8 mouse cellular contexts compared by ENCODE assay signal in the genomic region with DNA sequence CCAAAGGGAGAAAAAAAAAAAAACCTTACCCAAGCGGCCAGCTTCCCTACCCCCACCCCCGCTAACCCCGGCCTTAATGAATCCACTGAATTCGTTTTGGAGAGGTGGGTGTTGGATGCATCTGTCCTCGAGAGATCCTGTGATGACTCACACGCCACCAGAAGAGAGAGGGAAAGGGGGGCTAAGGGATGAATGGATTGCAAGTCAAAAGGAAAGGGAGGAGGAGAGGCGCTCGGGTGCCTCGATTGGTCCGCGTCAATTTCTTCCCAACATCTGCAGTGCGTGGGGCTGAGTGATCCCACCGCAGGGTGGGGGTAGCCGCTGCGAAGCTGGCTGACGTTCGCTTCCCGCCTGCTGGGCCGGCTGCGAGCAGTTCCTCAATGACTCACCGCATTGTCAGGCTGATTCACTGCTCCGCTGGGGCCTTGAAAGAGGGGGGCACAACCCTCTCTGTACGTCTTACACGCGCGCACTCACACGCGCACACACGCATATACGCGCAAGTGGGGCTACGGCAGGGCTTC. TPM values are rescaled to one million over a fixed set of nuclear protein-coding genes. Genes with fewer than 3 reads are reported as not detected.
DNase-seq lines count a peak whose midpoint lies in the region; ATAC-seq and TF ChIP-seq lines count a peak whose summit lies in the region.

No protein-coding gene starts in this region.

- peak; percentile 16; the same call in 1 of the 2 replicates for TF ChIP-seq CTCF in heart, adult 2 months (IDR thresholded peaks at IDR 0.05)

- ATAC-seq in liver, embryonic 13.5 days (ENCODE audit: low read depth): no peak

- no peak for TF ChIP-seq POLR2A in heart, adult 2 months (IDR thresholded peaks at IDR 0.05; ENCODE audit: insufficient read depth, low read depth, low read length)

- intact Hi-C loops in heart, adult 2 months (cut with DNase I): loop anchor here (5.0 kb wide), 2 partner anchors 43 to 58 kb away; a partner anchor contains a TSS

- H3K4me2 ChIP-seq in liver, embryonic 13.5 days: peak overlapping the region; percentile 55

- no peaks in the 10 kb centered on the region for H3K27me3 ChIP-seq in heart, adult 2 months (ENCODE audit: control insufficient read depth, insufficient read depth, low read length)
- peaks cover 26% of the 10 kb centered on the region for H3K27me3 ChIP-seq in liver, embryonic 13.5 days

- H3K4me1 ChIP-seq in heart, adult 2 months (ENCODE audit: control insufficient read depth, insufficient read depth, low read length): peaks cover 1% of the 10 kb centered on the region; the same call in 1 of the 2 replicates
- peaks cover 28% of the 10 kb centered on the region for H3K4me1 ChIP-seq in liver, embryonic 13.5 days (replicated peaks)

- WGBS in heart, adult 2 months: 2% methylated on average over 32 of the region's 32 CpGs
- 4% methylated on average over 32 of the region's 32 CpGs for WGBS in liver, embryonic 13.5 days (ENCODE audit: insufficient replicate concordance)

- peak overlapping the region; percentile 47 for H3K9ac ChIP-seq in heart, adult 2 months (ENCODE audit: low read depth, low read length)
- H3K9ac ChIP-seq in liver, embryonic 13.5 days: peak overlapping the region; percentile 49

- no peaks in the 10 kb centered on the region for H3K79me2 ChIP-seq in heart, adult 2 months (replicated peaks; ENCODE audit: control insufficient read depth, insufficient read depth, low read length)

- H3K27ac ChIP-seq in heart, adult 2 months: no peak overlapping the region
- no peak overlapping the region for H3K27ac ChIP-seq in liver, embryonic 13.5 days

- H3K36me3 ChIP-seq in heart, adult 2 months (ENCODE audit: control insufficient read depth, insufficient read depth, low read length): no peaks in the 10 kb centered on the region
- no peaks in the 10 kb centered on the region for H3K36me3 ChIP-seq in liver, embryonic 13.5 days

- TF ChIP-seq EP300 in heart, adult 2 months (IDR thresholded peaks at IDR 0.05; ENCODE audit: insufficient read depth, low read depth, low read length): no peak

- H3K9me3 ChIP-seq in liver, embryonic 13.5 days (replicated peaks): no peaks in the 10 kb centered on the region

- H3K4me3 ChIP-seq in heart, adult 2 months: peak overlapping the region; percentile 29
- peak overlapping the region; percentile 25 for H3K4me3 ChIP-seq in liver, embryonic 13.5 days (replicated peaks)

- DNase-seq in CD4-positive, CD25-positive, alpha-beta regulatory T cell, adult 2 months (ENCODE audit: low read depth, low spot score): peak; percentile 62
- peak; percentile 65 for DNase-seq in ZHBTc4 (ENCODE audit: low read depth, low spot score)
- peak; percentile 77 for DNase-seq in embryo, embryonic 10.5 days (ENCODE audit: low spot score)
- peak; percentile 68 to 74 for DNase-seq in heart, adult 2 months
- peak; percentile 75 for DNase-seq in kidney, postnatal 10 days
- DNase-seq in liver, embryonic 13.5 days: peak; percentile 12
- peak; percentile 49 for DNase-seq in naive thymus-derived CD4-positive, alpha-beta T cell, adult 2 months (ENCODE audit: low read depth)
- DNase-seq in urinary bladder, postnatal 4 days (ENCODE audit: low spot score in 2 of 2): peak; percentile 70 to 75

RNA-seq across cellular contexts. Expression of a gene that starts 3.7 kb away (rescaled TPM):
- total RNA-seq in heart, adult 2 months (2021): under 1 TPM; 0.26 to 0.32 TPM
- polyA plus RNA-seq in heart, adult 2 months (2012; rRNA removed): 0.45 and 0.56 TPM in 2 replicates
- polyA plus RNA-seq in liver, embryonic 13.5 days (2015; fragmentation: Nextera tagmentation; extraction: Ambion mirVana): 14.6 and 16.4 TPM in 2 replicates

RNA-seq across cellular contexts. Expression of a gene that starts 15.0 kb away (rescaled TPM):
- total RNA-seq in heart, adult 2 months (2021): 100 to 1,000 TPM; 113 to 137 TPM
- polyA plus RNA-seq in heart, adult 2 months (2012; rRNA removed): 92.6 and 98.5 TPM in 2 replicates
- 12.8 and 12.9 TPM in 2 replicates for polyA plus RNA-seq in liver, embryonic 13.5 days (2015; fragmentation: Nextera tagmentation; extraction: Ambion mirVana)

RNA-seq across cellular contexts. Expression of a gene that starts 23.6 kb away (rescaled TPM):
- total RNA-seq in heart, adult 2 months (2021): 1 to 10 TPM in 1 of 2 experiments, under 1 TPM in 1; 0.89 to 1.1 TPM
- 0.70 and 0.74 TPM in 2 replicates for polyA plus RNA-seq in heart, adult 2 months (2012; rRNA removed)
- 0.06 and 0.08 TPM in 2 replicates for polyA plus RNA-seq in liver, embryonic 13.5 days (2015; fragmentation: Nextera tagmentation; extraction: Ambion mirVana)

RNA-seq across cellular contexts. Expression of a gene that starts 39.7 kb away (rescaled TPM):
- 10 to 100 TPM; 22.9 to 26.2 TPM for total RNA-seq in heart, adult 2 months (2021)
- 32.8 and 43.2 TPM in 2 replicates for polyA plus RNA-seq in heart, adult 2 months (2012; rRNA removed)
- polyA plus RNA-seq in liver, embryonic 13.5 days (2015; fragmentation: Nextera tagmentation; extraction: Ambion mirVana): 22.8 and 24.9 TPM in 2 replicates

RNA-seq across cellular contexts. Expression of a gene that starts 51.4 kb away (rescaled TPM):
- total RNA-seq in heart, adult 2 months (2021): 10 to 100 TPM; 19.0 to 21.7 TPM
- polyA plus RNA-seq in heart, adult 2 months (2012; rRNA removed): 17.4 and 21.2 TPM in 2 replicates
- polyA plus RNA-seq in liver, embryonic 13.5 days (2015; fragmentation: Nextera tagmentation; extraction: Ambion mirVana): 4.6 and 4.9 TPM in 2 replicates

Comparison
In these comparisons a context has a peak if more than half of its experiments do, and no peak if none do; other contexts are left out.
1. DNase-seq: peak in every context shown above with its lines; median percentile 77 in embryo, embryonic 10.5 days; 75 in kidney, postnatal 10 days; 72 in urinary bladder, postnatal 4 days; 71 in heart, adult 2 months; 65 in ZHBTc4; 62 in CD4-positive, CD25-positive, alpha-beta regulatory T cell, adult 2 months; 49 in naive thymus-derived CD4-positive, alpha-beta T cell, adult 2 months; 12 in liver, embryonic 13.5 days.
2. RNA of a gene that starts 3.7 kb away (polyA plus RNA-seq): 14.6 to 16.4 TPM in liver, embryonic 13.5 days; 0.45 to 0.56 TPM in heart, adult 2 months; every median in the first group is over 10 times any median in the second.